Mouse (Mus musculus): Measurements from ENCODE around the gene Thbs2. TPM values are rescaled to one million over a fixed set of nuclear protein-coding genes. Genes with fewer than 3 reads are reported as not detected.

Thbs2 gene
- total RNA-seq, 1 experiment, result 4.5 TPM

DNA sequence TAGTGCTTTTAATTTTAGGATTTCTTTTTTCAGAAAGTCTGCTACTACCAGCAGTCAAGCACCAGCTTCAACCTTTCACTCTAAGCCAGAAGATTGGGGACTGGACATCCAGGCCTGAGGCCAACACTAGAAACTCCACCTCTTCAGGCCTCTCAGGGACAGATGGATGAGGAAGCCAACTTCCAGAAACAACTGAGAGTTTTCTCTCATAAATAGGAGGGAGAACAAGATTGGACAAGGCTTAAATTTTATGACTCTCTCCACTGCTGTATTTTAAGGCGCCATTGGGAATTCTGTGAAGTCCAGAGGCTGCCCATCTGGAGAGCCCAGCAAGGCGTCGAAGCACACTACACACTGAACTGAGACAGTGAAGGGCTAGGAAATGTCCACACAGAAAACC lies 17.0 kb upstream of the Thbs2 start:
- Histone ChIP-seq H3K9ac (ENCODE audit: insufficient read depth, low read depth, low read length, poor library complexity, severe bottlenecking) (no peak overlapping the region), H3K9me3 (ENCODE audit: control insufficient read depth, insufficient read depth, low read depth, low read length) (no peaks in the 10 kb centered on the region), H3K4me3 (ENCODE audit: insufficient read depth in 1 of 2, low read depth in 1 of 2, low read length in 2 of 2, poor library complexity in 1 of 2, severe bottlenecking in 1 of 2) (no peak overlapping the region), H3K4me1 (ENCODE audit: control insufficient read depth in 2 of 2, insufficient read depth in 2 of 2, low read length in 2 of 2, poor library complexity in 1 of 2) (no peaks in the 10 kb centered on the region), H3K36me3 (ENCODE audit: control insufficient read depth, insufficient read depth, low read length, poor library complexity, severe bottlenecking) (no peaks in the 10 kb centered on the region), H3K27ac (ENCODE audit: insufficient read depth, low read depth, low read length, poor library complexity, severe bottlenecking) (no peak overlapping the region)
- TF ChIP-seq MAFK (IDR thresholded peaks at IDR 0.05; ENCODE audit: insufficient read depth, low read depth, low read length) (no peak), ZNF384 (IDR thresholded peaks at IDR 0.05; ENCODE audit: low read depth, low read length) (no peak), HCFC1 (IDR thresholded peaks at IDR 0.05; ENCODE audit: borderline replicate concordance, insufficient read depth, low read length) (no peak)
- in situ Hi-C loops (cut with MboI; ENCODE audit: low sequenced_read_pairs in 2 of 2, unreplicated experiment in 2 of 2), result no loop called here
- DNase-seq (ENCODE audit: low read depth, low spot score), result no peak

- no peaks in the 10 kb centered on the region for H3K36me3 ChIP-seq (ENCODE audit: control insufficient read depth, insufficient read depth, low read length, poor library complexity, severe bottlenecking)
- H3K9ac ChIP-seq (ENCODE audit: insufficient read depth, low read depth, low read length, poor library complexity, severe bottlenecking), result no peak overlapping the region
- DNase-seq (ENCODE audit: low read depth, low spot score), result no peak
- H3K4me1 ChIP-seq (ENCODE audit: control insufficient read depth in 2 of 2, insufficient read depth in 2 of 2, low read length in 2 of 2, poor library complexity in 1 of 2), result no peaks in the 10 kb centered on the region
- H3K4me3 ChIP-seq (ENCODE audit: insufficient read depth in 1 of 2, low read depth in 1 of 2, low read length in 2 of 2, poor library complexity in 1 of 2, severe bottlenecking in 1 of 2), result no peak overlapping the region
- no peaks in the 10 kb centered on the region for H3K9me3 ChIP-seq (ENCODE audit: control insufficient read depth, insufficient read depth, low read depth, low read length)
- no peak for TF ChIP-seq CHD2 (IDR thresholded peaks at IDR 0.05; ENCODE audit: low read depth, low read length)
- TF ChIP-seq MAFK (IDR thresholded peaks at IDR 0.05; ENCODE audit: insufficient read depth, low read depth, low read length), result no peak
- no peak for TF ChIP-seq HCFC1 (IDR thresholded peaks at IDR 0.05; ENCODE audit: borderline replicate concordance, insufficient read depth, low read length)
- no peak overlapping the region for H3K27ac ChIP-seq (ENCODE audit: insufficient read depth, low read depth, low read length, poor library complexity, severe bottlenecking)
- in situ Hi-C loops (cut with MboI; ENCODE audit: low sequenced_read_pairs in 2 of 2, unreplicated experiment in 2 of 2), result no loop called here
These were observed 12.0 kb upstream of the Thbs2 start for GRCm38 (mm10) chr17:14706066-14706465.

GRCm38 (mm10) chr17:14705466-14705865 lies 11.4 kb upstream of the Thbs2 start:
- Histone ChIP-seq H3K36me3 (ENCODE audit: control insufficient read depth, insufficient read depth, low read length, poor library complexity, severe bottlenecking) (no peaks in the 10 kb centered on the region), H3K9ac (ENCODE audit: insufficient read depth, low read depth, low read length, poor library complexity, severe bottlenecking) (no peak overlapping the region), H3K9me3 (ENCODE audit: control insufficient read depth, insufficient read depth, low read depth, low read length) (no peaks in the 10 kb centered on the region), H3K4me3 (ENCODE audit: insufficient read depth in 1 of 2, low read depth in 1 of 2, low read length in 2 of 2, poor library complexity in 1 of 2, severe bottlenecking in 1 of 2) (no peak overlapping the region), H3K4me1 (ENCODE audit: control insufficient read depth in 2 of 2, insufficient read depth in 2 of 2, low read length in 2 of 2, poor library complexity in 1 of 2) (no peaks in the 10 kb centered on the region), H3K27ac (ENCODE audit: insufficient read depth, low read depth, low read length, poor library complexity, severe bottlenecking) (no peak overlapping the region)
- in situ Hi-C loops (cut with MboI; ENCODE audit: low sequenced_read_pairs in 2 of 2, unreplicated experiment in 2 of 2), result no loop called here
- TF ChIP-seq ZNF384 (IDR thresholded peaks at IDR 0.05; ENCODE audit: low read depth, low read length) (no peak), CHD2 (IDR thresholded peaks at IDR 0.05; ENCODE audit: low read depth, low read length) (no peak), HCFC1 (IDR thresholded peaks at IDR 0.05; ENCODE audit: borderline replicate concordance, insufficient read depth, low read length) (no peak), MAFK (IDR thresholded peaks at IDR 0.05; ENCODE audit: insufficient read depth, low read depth, low read length) (no peak), ZC3H11A (IDR thresholded peaks at IDR 0.05; ENCODE audit: borderline replicate concordance, low read depth, low read length) (no peak)
- DNase-seq (ENCODE audit: low read depth, low spot score), result no peak

DNA sequence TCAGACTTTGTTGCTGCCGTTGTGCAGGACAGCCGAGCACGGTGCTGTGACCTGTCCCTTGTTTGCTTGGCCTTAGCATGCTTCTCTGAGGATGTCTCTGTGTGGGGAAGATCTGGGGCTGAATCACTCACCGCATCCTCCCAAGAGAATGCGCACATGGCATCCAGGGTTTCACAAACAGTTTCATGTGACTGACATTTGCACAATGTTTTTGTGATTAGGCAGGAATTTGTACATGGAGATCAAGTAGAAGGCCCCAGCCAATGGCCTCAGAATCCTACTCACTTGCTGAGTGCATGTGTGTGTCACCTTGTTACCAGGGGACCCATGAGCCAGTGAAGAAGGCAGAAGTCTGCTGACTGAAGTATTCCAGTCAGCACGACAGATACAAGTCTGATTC lies 9.7 kb upstream of the Thbs2 start:
- Histone ChIP-seq H3K9ac (ENCODE audit: insufficient read depth, low read depth, low read length, poor library complexity, severe bottlenecking) (no peak overlapping the region), H3K4me1 (ENCODE audit: control insufficient read depth in 2 of 2, insufficient read depth in 2 of 2, low read length in 2 of 2, poor library complexity in 1 of 2) (no peaks in the 10 kb centered on the region), H3K4me3 (ENCODE audit: insufficient read depth in 1 of 2, low read depth in 1 of 2, low read length in 2 of 2, poor library complexity in 1 of 2, severe bottlenecking in 1 of 2) (no peak overlapping the region), H3K27ac (ENCODE audit: insufficient read depth, low read depth, low read length, poor library complexity, severe bottlenecking) (no peak overlapping the region), H3K9me3 (ENCODE audit: control insufficient read depth, insufficient read depth, low read depth, low read length) (no peaks in the 10 kb centered on the region), H3K36me3 (ENCODE audit: control insufficient read depth, insufficient read depth, low read length, poor library complexity, severe bottlenecking) (no peaks in the 10 kb centered on the region)
- in situ Hi-C loops (cut with MboI; ENCODE audit: low sequenced_read_pairs in 2 of 2, unreplicated experiment in 2 of 2), result no loop called here
- TF ChIP-seq CHD2 (IDR thresholded peaks at IDR 0.05; ENCODE audit: low read depth, low read length), result no peak
- TF ChIP-seq ZC3H11A (IDR thresholded peaks at IDR 0.05; ENCODE audit: borderline replicate concordance, low read depth, low read length), result no peak
- TF ChIP-seq HCFC1 (IDR thresholded peaks at IDR 0.05; ENCODE audit: borderline replicate concordance, insufficient read depth, low read length), result no peak
- TF ChIP-seq ZNF384 (IDR thresholded peaks at IDR 0.05; ENCODE audit: low read depth, low read length), result no peak
- TF ChIP-seq MAFK (IDR thresholded peaks at IDR 0.05; ENCODE audit: insufficient read depth, low read depth, low read length), result no peak
- no peak for DNase-seq (ENCODE audit: low read depth, low spot score)

DNA sequence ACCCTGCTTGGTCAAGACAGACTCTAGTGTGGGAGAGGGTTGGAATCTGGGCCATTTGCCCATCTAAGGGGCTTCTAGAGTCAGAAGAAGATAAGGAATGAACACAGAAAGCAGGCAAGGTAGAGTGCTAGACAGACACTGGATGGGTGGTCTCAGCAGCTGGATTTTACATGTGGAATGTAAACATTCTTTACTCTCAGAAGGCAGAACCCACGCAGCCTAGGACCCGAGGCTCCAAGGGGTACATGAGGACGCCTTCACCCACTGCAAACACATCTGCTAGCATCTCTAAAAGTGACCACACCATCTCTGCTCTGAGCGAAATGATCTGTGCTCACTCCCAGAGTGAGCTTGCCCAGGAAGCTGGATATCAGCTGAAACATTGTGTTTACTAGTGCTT lies 9.2 kb upstream of the Thbs2 start:
- H3K4me3 ChIP-seq (ENCODE audit: insufficient read depth in 1 of 2, low read depth in 1 of 2, low read length in 2 of 2, poor library complexity in 1 of 2, severe bottlenecking in 1 of 2), result no peak overlapping the region
- TF ChIP-seq ZC3H11A (IDR thresholded peaks at IDR 0.05; ENCODE audit: borderline replicate concordance, low read depth, low read length) (no peak), ZNF384 (IDR thresholded peaks at IDR 0.05; ENCODE audit: low read depth, low read length) (no peak)
- H3K4me1 ChIP-seq (ENCODE audit: control insufficient read depth in 2 of 2, insufficient read depth in 2 of 2, low read length in 2 of 2, poor library complexity in 1 of 2), result no peaks in the 10 kb centered on the region
- no peak overlapping the region for H3K27ac ChIP-seq (ENCODE audit: insufficient read depth, low read depth, low read length, poor library complexity, severe bottlenecking)
- H3K9ac ChIP-seq (ENCODE audit: insufficient read depth, low read depth, low read length, poor library complexity, severe bottlenecking), result no peak overlapping the region
- DNase-seq (ENCODE audit: low read depth, low spot score), result no peak
- in situ Hi-C loops (cut with MboI; ENCODE audit: low sequenced_read_pairs in 2 of 2, unreplicated experiment in 2 of 2), result no loop called here
- no peaks in the 10 kb centered on the region for H3K9me3 ChIP-seq (ENCODE audit: control insufficient read depth, insufficient read depth, low read depth, low read length)
- no peaks in the 10 kb centered on the region for H3K36me3 ChIP-seq (ENCODE audit: control insufficient read depth, insufficient read depth, low read length, poor library complexity, severe bottlenecking)
